Mouse (Mus musculus) CH12F3 (cell line): ENCODE measurements around the gene Map3k15.

Experiments used
- in situ Hi-C: fragments of 300-500 bp; cut with MboI; formaldehyde crosslinking; loops from 2 replicates; pipeline ENCODE4 v1.14.3; 2020; ENCODE audit warnings: low sequenced_read_pairs

Gene Map3k15

DNA sequence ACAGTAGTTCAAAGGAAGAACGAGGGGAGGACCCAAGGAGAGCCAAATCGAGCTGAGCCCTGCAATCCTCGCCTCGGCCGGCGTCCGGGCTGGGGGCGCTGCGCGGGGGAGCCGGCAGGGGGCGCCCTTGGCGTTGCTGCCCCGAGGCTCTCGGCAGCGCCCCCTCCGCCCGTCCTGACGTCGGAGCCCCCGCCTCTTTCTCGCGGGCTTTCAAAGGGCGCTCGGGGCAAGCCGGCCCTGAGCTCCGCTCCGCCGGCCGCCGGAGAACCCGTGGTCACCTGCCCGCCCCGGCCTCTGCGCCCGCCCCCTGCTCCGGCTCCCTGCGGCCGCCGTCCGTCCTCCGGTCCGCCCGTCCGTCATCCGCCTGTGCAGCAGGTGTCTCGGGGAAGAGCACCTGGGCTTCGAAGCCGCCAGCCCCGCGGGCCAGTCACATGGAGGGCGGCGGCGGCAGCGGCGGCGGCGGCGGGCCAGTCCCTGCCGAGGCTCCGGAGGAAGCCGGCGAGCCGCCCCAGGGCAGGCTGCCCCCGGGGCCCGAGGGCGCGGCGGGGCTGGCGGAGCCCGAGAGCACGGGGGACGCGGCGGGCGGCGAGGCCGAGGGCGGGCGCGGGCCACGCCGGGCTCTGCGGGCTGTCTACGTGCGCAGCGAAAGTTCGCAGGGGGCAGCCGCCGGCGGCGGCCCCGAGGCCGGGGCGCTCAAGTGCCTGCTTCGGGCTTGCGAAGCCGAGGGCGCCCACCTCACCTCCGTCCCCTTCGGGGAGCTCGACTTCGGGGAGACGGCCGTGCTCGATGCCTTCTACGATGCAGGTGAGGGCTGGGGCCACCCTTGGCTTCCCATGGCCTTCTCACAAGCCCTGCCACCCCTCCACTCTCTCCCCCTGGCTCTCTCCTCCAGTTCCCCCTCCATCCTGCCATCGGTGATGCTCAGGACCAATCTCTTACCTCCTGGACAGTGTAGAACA is at the start of gene Map3k15:
TSS of gene Map3k15 (plus strand) at position 432 of the 959 bp plus-strand sequence.
- in situ Hi-C loops = no loop called here

DNA sequence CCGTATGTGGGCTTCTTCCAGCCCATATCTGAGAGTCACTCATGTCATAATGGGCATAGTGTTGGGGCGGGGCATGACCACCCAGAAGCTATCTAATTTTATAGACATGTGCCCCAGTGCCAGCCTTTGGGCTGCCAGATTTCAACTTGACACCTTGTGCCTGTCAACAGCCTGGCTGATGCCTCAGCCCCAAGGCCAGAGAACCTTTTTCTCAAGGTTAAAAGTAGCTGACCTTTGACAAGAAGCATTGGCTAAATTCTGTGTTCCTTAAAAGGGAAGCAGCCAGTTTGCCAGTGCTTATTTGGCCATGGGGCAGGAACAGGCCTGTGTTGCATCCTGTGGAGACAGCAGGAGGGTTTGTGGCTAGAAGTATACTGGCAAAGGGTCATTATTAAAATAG is 45.7 kb upstream of the Map3k15 start:
- in situ Hi-C loops = no loop called here

DNA sequence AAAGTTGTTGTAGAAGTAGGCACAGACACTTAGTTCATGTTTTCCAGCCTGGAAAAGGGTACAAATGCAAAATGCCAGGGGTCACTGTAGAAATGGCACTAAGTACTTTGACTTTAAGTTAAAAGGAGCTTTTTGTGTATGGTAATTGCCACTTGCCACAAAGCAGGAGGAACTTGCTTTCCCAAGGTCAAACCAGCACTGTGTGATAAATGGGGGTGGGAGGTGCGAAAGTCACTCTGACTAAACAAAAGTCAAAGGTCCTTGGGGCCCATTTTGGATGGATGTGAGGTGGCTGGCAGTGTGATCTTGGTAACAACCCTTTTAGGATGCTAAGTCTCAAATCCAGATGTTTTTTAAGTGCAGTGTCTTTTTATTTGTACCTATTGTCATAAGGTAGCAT is 44.6 kb upstream of the Map3k15 start:
- in situ Hi-C loops = no loop called here

DNA sequence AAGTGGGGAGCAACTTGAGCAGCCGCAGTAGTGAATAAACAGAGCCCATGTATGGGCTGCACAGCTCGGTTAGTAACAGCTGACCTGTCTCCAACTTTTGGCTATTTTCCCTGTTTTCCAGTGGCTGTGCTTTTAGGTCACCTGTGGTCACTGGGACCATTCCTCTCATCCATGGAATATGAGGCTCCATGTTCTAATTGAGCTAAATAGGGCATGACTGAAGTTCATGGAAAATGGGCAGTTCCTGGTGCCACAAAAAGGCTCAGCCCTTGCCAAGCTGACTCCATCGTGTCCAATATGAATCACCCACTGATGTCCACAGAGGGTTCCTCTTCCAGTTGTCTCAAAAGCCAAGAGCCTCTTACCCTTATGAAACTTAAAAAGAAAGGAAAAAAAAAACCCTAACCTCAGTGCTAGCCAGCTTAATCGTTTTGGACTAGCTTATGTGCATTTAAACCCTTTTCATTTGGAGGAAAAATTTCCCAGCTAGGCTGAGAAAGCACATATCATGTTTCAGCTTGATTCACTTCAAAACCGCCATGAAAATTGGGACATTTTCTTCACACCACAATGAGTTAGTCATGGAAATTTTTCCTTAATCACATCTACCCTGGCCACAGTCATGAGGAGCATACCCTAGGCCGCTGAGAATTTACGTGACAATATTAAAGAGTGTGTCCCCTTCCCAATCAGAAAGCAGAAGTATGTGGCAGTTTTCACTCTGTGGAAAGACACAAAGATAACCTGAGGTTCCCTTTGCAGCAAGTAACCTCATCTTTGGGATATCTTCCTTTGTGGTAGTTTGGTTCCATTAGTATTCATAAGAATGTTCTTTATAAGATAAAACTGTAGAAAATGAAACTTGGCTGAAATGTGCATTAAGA is 34.4 kb upstream of the Map3k15 start:
- in situ Hi-C loops = no loop called here

DNA sequence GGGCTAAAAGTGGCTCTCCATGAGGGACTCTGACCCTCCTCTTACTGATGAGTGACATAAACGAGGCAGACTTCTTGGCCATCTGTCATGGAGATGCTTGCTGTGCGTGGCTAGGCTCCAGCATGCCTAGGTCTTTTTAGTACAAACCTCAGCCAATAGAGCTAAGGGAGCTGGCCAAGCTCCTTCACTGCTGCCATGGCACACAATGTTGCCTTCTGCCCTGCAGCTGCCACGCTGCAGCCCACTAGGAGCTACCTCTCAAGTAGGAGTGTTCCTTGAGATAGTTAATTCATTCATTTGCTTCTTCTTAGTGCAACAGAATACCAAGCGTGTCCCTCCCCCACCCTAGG is 33.8 kb upstream of the Map3k15 start:
- in situ Hi-C loops = no loop called here

DNA sequence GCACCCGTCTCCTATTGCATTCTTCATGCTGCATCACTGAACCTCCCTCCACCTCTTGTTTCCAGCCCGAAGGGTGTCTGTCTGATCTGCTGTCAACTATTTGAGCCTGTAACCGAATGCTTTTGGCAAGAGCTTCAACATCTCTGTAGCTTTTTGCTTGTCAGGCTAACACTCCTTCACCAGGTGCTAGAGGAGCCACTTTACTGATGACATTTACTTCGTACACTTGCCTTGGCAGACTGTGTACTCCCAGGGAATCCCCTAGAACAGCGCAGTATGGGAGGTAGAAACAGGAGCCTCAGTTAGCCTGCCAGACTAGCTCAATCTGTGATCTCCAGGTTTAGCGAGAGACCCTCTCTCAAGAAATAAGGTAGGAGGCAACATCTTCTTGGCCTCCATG is 32.8 kb upstream of the Map3k15 start:
- in situ Hi-C loops = no loop called here

DNA sequence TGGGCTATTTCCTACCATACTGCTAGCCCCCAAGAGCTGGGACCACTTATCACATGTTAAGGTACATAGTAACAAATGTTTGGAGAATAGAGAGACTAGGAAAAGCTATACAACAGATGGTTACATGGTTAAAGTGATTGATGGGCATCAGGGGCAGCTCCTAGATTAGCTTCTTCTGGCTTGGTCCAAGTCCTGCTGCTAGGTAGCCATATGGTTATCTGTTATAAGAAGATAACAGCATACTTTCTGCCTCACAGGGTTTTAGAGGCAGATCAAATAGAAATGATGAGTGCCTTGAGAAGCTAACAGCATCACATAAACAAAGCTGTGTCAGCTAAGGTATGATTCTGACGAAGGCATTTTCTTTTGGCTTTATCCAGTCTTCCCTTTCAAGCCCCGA is 26.8 kb upstream of the Map3k15 start:
- in situ Hi-C loops = loop anchor here (10.0 kb wide), 1 partner anchor 337 kb away; the partner anchor contains the start of gene Sh3kbp1

DNA sequence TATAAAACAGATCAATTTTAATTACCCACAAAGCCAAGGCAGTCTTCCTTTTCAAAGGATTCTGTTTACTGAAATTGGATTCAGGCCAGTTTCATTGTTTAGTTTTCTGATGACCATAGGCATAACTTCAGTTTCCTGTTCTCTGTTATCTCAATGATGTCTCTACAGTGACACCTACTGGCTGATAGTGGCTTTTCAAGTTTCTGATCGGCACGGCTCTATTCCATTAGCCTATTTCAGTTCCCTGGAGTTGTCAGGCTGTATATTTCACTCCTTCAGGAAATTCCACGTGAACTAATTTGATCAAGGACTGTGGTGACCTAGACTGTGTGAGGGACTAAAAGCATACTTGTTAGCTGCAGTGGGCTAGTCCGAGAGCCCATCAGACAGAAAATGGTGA is 25.0 kb upstream of the Map3k15 start:
- in situ Hi-C loops = loop anchor here (10.0 kb wide), 1 partner anchor 338 kb away; the partner anchor contains the start of gene Sh3kbp1

DNA sequence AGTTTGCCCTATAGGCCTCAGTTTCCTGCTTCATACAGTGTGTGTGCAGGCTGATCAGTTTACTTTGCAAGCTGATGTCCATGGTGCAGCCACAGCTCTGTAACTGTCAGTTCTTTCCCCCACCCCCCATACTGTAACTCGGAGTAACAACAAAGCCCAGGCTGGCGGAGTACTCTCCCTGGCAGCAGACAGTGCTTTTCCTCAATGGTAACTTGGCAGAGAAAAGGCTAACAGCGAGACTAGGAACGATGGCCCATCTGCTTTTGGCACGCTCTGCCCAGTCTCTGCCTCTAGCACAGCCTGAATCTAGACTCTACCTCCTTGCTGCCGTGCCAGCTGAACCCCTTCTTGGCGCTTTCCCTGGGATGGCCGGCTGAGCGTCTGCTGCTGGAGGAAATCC is 24.3 kb upstream of the Map3k15 start:
- in situ Hi-C loops = loop anchor here (10.0 kb wide), 1 partner anchor 339 kb away; the partner anchor contains the start of gene Sh3kbp1

DNA sequence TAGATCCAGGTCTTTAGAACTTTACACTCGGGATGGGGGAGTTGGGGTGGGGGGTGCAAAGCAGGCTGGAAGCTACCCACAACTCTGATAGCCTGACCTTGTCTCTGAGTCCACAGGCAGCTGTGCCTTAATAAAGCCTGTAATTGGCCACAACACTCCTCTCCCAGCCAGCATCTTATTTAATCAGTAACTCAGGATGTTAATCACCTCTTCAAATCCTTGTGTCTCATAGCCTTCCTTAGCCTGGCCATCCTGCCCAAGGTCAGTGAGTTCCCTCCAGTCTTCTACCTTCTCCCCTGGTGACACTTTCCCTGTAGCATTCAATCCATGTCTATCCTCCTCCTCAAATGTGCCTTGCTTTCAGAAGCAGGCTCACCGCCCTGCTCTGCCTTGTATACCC is 19.2 kb upstream of the Map3k15 start:
- in situ Hi-C loops = loop anchor here (10.0 kb wide), 1 partner anchor 344 kb away; the partner anchor contains the start of gene Sh3kbp1

DNA sequence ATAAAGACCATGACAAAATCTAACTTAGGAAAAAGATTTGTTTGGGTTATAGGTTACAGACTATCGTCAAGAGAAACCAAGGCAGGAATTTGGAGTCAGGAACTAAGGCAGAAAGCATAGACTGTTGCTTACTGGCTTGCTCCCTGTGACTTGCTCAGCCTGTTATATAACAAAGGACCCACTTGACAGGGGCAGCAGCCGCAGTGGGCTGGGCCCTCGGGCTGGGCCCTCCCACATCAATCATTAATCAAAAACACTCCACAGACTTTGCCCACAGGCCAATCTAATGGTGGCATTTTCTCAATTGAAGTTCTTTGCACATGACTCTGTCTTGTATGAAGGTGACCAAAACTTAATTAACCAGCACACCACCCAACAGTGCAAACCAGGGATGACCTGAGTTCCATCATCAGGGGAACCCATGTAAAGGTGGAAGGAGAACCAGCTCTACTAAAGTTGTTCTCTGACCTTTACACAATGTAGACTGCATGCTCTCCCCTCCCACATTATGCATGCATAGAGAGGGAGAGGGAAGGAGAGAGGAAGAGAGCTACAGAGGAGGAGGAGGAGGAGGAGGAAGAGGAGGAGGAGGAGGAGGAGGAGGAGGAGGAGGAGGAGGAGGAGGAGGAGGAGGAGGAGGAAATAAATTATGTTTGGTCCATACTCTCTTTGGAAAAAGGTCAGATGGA is 17.0 kb upstream of the Map3k15 start:
- in situ Hi-C loops = loop anchor here (10.0 kb wide), 1 partner anchor 144 kb away; no protein-coding TSS in a partner anchor

DNA sequence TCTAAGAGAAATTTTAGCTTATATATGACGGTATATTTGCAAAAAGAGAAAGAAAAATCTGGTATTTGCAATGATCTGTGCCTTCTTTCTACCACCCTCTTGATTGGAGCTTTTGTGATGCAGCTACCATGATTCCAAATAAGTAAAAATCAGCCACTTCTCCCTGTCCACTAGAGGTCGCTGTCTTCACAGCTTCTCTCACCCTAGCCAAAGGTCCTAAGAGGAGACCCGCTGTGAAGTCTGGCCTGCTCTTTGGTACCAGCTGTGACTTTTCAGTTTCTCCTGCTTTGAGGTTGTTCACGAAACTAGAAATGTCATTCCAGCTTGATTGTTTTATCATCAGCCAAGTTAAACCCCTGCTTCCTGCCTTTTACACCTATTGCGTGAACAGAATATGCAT is 14.5 kb upstream of the Map3k15 start:
- in situ Hi-C loops = loop anchor here (10.0 kb wide), 1 partner anchor 141 kb away; no protein-coding TSS in a partner anchor

DNA sequence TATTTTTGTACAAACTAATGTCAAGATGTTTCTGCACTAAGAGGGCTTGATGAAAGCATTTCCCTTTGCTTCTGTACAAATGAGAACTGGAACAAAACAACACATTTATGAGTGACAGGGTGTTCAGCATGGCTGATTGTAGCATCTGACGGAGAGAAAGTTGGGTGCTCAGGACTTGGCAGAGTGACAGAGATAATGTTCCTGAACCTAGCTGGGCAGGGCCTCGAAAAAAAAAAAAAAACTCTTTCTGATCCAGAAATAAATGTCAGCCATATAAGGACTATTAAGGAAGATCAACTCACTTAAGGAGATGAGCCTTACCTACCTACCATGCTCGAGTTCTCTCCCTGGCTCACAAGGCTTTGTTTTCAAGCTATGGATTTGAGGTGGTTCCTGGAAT is 12.0 kb upstream of the Map3k15 start:
- in situ Hi-C loops = loop anchor here (10.0 kb wide), 1 partner anchor 139 kb away; no protein-coding TSS in a partner anchor

DNA sequence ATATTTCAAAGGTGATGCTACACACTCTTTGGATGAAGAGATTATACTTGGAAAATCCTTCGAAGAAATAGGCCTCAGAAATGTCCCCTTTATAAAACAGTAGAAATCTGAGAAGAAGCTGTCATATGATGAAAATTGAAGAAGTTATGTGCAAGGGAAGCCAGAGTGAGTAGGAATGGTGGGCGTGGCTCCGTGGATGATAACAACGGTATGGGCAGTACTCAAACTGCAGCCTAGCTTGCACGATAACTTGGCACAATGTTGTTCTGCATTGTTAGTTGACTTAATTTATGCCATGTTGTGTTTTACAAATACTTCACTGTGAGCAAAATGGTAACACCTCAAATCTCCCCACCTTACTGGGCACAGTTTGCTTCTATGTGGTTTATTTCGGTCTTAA is 7.6 kb downstream of the Map3k15 start:
- in situ Hi-C loops = no loop called here

DNA sequence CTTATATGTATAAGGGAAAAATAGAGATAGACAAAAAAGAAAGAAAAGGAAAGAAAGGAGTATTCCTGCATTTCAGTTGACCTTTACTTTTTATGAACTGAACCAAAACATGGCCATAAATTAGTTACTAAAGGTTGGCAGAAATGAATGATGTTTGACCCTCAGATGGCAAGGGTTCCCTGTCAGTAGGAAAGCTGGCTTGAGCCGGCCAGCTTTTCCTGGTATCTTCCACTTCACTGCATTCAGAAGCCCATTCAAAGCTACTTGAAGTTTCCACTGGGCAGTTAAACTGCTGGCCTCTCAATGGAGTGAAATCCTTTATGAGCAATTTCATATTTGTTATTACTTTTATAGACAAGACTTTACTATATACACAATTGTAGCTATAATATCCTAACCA is 65.1 kb downstream of the Map3k15 start:
- in situ Hi-C loops = no loop called here

DNA sequence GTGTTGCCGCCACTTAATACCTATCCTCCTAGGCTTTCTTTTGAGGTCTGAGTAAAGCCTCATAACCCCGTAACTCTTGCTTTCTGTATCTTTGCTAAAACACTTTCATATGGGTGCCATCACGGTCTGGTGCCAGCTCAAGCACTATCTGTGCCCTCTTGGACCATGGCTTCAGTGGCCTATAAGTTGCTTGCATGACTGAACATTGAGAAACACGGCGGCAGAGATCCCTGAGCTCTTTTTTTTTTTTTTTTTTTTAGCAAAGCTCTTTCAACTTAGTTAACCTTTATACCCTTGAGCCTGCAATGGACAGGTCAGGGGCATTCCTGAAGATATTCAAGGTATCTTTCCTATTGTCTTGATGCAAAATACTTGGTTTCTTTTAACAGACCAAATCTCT is 66.4 kb downstream of the Map3k15 start:
- in situ Hi-C loops = no loop called here

DNA sequence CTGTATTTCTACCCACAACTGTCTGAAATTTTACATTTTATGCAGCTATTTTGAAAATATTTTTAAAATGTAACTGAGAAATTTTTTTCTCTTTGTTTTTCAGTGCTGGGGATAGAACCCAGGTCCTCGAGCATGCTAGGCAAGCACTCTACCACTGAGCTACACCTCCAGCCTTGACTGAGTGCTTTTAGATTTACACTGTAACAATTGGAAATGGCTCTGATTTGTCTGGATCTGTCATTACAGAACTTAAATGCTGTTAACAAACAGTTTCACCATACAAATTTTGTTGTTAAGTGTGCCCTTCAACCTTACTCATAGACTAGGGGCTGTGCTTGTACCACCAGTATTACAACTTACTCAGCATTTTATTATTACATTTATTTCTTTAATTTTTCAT is 103.7 kb downstream of the Map3k15 start:
- in situ Hi-C loops = no loop called here

DNA sequence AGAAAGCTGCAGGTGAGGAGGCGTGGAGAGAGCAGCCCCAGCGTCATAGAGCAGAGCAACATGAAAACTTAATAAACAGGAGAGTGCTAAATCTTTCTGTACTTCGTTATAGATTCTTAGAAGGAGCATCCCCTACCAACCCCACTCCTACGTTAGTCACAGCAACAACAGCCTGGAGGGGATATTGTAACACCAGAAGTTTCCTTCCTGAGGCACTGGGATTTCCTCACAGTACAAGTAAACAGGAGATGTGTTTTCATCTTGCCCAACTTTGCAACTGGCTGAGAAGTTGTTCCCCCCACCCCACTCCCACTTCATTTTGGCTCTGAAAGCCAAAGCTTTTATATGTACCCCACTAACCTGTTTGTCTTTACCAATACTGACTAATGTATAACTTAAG is 119.6 kb downstream of the Map3k15 start:
- in situ Hi-C loops = loop anchor here (25.0 kb wide), 1 partner anchor 496 kb away; no protein-coding TSS in a partner anchor

DNA sequence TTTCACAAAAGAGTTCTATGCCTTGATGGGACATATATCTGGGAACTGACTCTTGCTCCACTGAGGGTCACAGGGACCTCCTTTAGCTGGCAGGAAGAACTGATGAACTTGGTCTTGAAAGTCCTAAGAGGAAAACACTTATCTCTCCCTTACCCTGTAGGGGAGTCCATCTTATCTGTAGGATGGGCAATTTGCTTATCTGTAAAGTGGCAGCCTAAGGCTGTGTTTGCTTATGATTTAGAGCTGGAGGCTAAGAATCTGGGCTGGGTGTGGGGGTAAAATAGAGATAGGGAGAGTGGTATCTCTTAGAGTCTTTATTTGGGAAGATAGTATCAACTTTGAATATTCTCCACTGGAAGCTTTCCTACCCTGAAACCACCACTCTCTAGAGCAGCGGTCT is 125.5 kb downstream of the Map3k15 start:
- in situ Hi-C loops = loop anchor here (10.0 to 25.0 kb wide), 2 partner anchors 139 to 501 kb away; no protein-coding TSS in a partner anchor

DNA sequence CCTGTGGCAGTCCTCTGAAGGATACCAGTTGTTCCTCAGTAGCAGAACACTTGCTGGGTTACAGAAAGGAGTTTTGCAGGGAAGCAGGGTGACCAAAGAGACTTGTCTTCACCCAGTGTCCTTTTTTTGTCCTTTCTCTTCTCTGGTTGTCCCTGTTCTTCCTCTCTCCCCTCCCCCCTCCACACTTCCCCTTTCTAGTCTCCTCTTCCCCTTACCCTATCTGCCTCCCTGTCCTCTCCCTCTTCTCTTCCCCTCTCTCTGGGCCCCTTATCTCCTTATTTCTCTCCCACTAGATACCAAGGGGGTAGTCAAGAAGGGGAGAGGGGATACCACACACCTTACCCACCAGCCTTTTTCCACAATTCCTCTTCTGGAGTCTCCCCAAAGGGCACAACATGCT is 127.8 kb downstream of the Map3k15 start:
- in situ Hi-C loops = loop anchor here (10.0 to 25.0 kb wide), 2 partner anchors 141 to 504 kb away; no protein-coding TSS in a partner anchor
